Mouse (Mus musculus) midbrain, embryonic 13.5 days (tissue): Measurements from ENCODE around the gene Shroom4. TPM values are rescaled to one million over a fixed set of nuclear protein-coding genes. Genes with fewer than 3 reads are reported as not detected.

Experiments
- ATAC-seq: fragments of 200-750 bp; cut with Nextera tagmentation; 2 replicates; pipeline ENCODE4 v1.8.0; 2017; ENCODE audit warnings: mild to moderate bottlenecking, moderate TSS enrichment, moderate library complexity
- H3K27ac ChIP-seq: fragments of 300-500 bp; sonication (generic); 2 replicates; pipeline ENCODE4 v1.5.1; 2015; ENCODE audit warnings: inconsistent platforms, mild to moderate bottlenecking, moderate library complexity
- H3K27me3 ChIP-seq: fragments of 300-500 bp; sonication (generic); 2 replicates; pipeline ENCODE4 v1.6.1; 2015; ENCODE audit warnings: mild to moderate bottlenecking, inconsistent platforms
- H3K36me3 ChIP-seq: fragments of 300-500 bp; sonication (generic); 2 replicates; pipeline ENCODE4 v1.6.1; 2015; ENCODE audit warnings: mild to moderate bottlenecking, inconsistent platforms
- H3K4me1 ChIP-seq: fragments of 300-500 bp; sonication (generic); replicated peaks from 2 replicates; pipeline ENCODE4 v1.6.1; 2015; ENCODE audit warnings: inconsistent platforms
- H3K4me2 ChIP-seq: fragments of 300-500 bp; sonication (generic); replicated peaks from 2 replicates; pipeline ENCODE4 v1.6.1; 2015; ENCODE audit warnings: moderate library complexity, mild to moderate bottlenecking, inconsistent platforms
- H3K4me3 ChIP-seq: fragments of 300-500 bp; sonication (generic); replicated peaks from 2 replicates; pipeline ENCODE4 v1.5.1; 2015; ENCODE audit warnings: mild to moderate bottlenecking, inconsistent platforms
- H3K9ac ChIP-seq: fragments of 300-500 bp; sonication (generic); replicated peaks from 2 replicates; pipeline ENCODE4 v1.6.1; 2015; ENCODE audit warnings: mild to moderate bottlenecking, inconsistent platforms
- H3K9me3 ChIP-seq: fragments of 300-500 bp; sonication (generic); 2 replicates; pipeline ENCODE4 v1.6.1; 2016; ENCODE audit warnings: mild to moderate bottlenecking, inconsistent platforms
- WGBS: fragments of 180-500 bp; shearing (Covaris S2); methylation state at CpG from one replicate; pipeline ENCODE4 v1.1.7; 2015; 5-methylcytosine and 5-hydroxymethylcytosine counted together
- polyA plus RNA-seq: library from polyadenylated mRNA; unstranded; fragments of >200 nt; fragmentation: Nextera tagmentation; extraction: Ambion mirVana; gene quantifications from 2 replicates; pipeline ENCODE4 v1.2.1, GENCODE M21; 2015

Gene Shroom4
- polyA plus RNA-seq, 1 experiment from 2014 or later = 1.9 TPM

DNA sequence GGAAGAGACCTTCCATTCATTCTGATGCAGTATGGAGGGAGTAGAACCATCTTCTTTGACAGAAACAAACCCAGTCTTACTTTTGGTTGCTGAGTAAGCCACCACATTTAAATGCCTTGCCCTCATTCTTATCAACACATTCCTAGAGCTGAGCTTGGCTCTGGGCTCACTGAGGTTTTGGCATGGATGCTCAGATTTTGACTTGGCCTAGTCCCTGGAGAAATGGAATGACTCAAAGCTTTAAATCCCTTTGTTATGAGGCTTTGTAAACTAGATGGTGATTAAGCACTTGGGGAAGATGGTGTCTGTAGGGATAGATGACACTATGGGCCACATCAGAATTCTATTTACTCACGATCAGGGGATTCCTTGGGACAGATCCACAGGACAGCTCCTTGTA lies 102.2 kb downstream of the Shroom4 start:
- no peak overlapping the region for H3K27ac ChIP-seq
- WGBS = 61% methylated on average over 1 of the region's 1 CpGs
- no peaks in the 10 kb centered on the region for H3K27me3 ChIP-seq
- H3K36me3 ChIP-seq = no peaks in the 10 kb centered on the region
- ATAC-seq = no peak
- no peak overlapping the region for H3K9ac ChIP-seq
- no peaks in the 10 kb centered on the region for H3K9me3 ChIP-seq
- H3K4me2 ChIP-seq = no peak overlapping the region
- no peaks in the 10 kb centered on the region for H3K4me1 ChIP-seq
- H3K4me3 ChIP-seq = no peak overlapping the region

DNA sequence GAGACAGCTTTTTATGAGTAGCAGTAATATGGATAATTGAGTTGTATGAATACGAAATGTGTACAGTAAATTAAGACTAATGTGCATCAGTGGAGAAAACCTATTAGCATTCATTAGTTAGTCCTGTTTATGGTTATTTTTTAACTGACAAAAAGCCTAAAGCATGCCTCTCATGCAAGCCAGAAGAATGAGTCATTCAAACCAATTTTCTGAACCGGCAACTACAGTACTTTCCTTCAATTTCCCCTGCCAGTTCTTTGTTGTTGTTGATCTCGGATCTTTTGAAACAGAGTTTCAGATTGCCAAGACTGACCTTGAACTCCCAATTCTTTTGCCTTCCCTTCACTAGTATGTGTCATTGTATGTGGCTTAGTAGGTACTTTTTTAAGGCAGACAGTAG lies 117.6 kb downstream of the Shroom4 start:
- Histone ChIP-seq H3K27ac (no peak overlapping the region), H3K4me1 (no peaks in the 10 kb centered on the region), H3K36me3 (no peaks in the 10 kb centered on the region), H3K9me3 (no peaks in the 10 kb centered on the region), H3K27me3 (no peaks in the 10 kb centered on the region), H3K4me3 (no peak overlapping the region), H3K4me2 (no peak overlapping the region), H3K9ac (no peak overlapping the region)
- ATAC-seq = no peak
- WGBS = 79% methylated on average over 3 of the region's 3 CpGs

DNA sequence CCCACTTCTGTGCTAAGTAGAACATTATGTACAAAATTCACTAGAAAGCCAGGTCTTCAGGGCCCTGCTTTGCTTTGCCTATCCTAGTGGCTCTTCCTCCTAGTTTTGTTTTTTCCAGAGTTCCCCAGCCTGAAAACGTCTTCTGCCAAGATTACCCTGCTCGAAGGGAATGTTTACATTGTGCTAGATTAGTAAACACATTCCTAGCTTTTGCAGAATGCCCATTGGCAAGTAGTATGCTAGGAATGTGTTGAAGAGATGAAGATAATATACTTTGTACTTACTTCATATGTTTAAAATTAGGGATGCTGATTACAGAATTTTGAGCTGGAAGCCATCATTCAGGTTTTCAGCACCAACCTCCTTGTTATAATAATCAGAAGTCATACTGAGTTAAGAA lies 118.8 kb downstream of the Shroom4 start:
- WGBS = 78% methylated on average over 2 of the region's 2 CpGs
- Histone ChIP-seq H3K27me3 (no peaks in the 10 kb centered on the region), H3K9ac (no peak overlapping the region), H3K4me1 (no peaks in the 10 kb centered on the region), H3K4me3 (no peak overlapping the region), H3K9me3 (no peaks in the 10 kb centered on the region), H3K27ac (no peak overlapping the region), H3K4me2 (no peak overlapping the region), H3K36me3 (no peaks in the 10 kb centered on the region)
- ATAC-seq = no peak

DNA sequence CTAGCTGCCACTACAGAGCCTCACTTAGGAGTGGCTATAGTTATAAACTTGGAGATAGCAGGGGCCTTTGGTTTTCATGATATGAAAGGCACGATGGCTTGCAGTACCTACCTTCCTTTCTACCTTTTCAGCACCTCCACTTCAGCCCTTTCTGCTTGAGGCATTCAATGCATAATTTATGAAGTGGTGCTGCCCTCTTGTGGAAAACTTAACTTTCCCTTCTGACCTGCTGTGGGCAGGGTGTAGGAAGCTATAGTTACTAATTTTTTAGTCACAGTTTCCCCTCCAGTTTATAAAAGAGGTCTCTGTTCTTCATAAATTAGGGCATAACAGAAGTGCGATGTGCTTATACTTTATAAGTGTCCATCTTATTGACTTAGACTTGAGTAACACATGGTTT lies 123.3 kb downstream of the Shroom4 start:
- ATAC-seq = no peak
- H3K27ac ChIP-seq = no peak overlapping the region

DNA sequence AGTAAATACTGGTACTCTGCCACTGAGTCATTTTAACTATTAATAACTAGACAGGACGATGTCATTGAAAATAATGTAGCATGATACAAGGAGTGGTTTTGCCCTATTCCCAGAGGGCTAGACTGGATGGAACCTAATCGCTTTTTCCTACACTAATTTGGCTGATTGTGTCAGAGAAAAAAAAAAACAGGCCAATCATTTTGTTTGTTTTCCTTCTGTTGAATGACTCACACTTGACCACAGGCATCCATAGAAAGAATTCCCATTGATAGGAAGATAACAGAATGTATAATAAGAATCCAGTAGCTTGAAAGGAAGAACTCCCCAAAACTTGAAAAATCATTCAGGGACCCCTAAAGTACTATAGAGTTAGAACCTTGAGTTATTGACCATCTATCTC lies 137.0 kb downstream of the Shroom4 start:
- H3K27me3 ChIP-seq = no peaks in the 10 kb centered on the region

More for the DNA sequence above, 123.3 kb downstream of the Shroom4 start:
- Histone ChIP-seq H3K4me2 (no peak overlapping the region), H3K9me3 (no peaks in the 10 kb centered on the region), H3K9ac (no peak overlapping the region), H3K27me3 (no peaks in the 10 kb centered on the region), H3K4me1 (no peaks in the 10 kb centered on the region), H3K36me3 (no peaks in the 10 kb centered on the region), H3K4me3 (no peak overlapping the region)
- 74% methylated on average over 2 of the region's 2 CpGs for WGBS

DNA sequence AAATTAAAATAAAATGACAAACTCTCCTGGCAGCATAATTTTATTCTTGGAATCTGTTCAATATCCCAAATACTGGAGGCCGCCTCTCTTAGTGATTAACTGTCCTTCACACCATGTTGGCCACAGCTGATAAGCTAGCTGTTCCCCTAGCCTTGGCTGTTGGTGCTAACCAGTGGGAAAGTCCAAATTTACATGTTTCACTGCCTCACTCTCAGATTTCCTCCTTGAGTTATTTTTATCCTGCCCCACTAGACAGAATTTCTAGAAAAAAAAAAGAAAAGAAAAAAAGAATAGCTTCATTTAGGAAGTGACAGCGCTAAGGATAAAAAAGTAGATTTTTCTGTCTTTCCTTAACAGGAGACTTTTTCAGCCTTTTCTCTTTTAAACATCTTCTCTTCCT lies 138.0 kb downstream of the Shroom4 start:
- H3K4me1 ChIP-seq = no peaks in the 10 kb centered on the region
- H3K27ac ChIP-seq = no peak overlapping the region
- no peak overlapping the region for H3K4me2 ChIP-seq
- H3K9ac ChIP-seq = no peak overlapping the region
- WGBS = 85% methylated on average over 2 of the region's 2 CpGs
- no peak overlapping the region for H3K4me3 ChIP-seq
- H3K9me3 ChIP-seq = no peaks in the 10 kb centered on the region
- no peaks in the 10 kb centered on the region for H3K36me3 ChIP-seq
- no peak for ATAC-seq
- no peaks in the 10 kb centered on the region for H3K27me3 ChIP-seq

More for the DNA sequence above, 137.0 kb downstream of the Shroom4 start:
- 90% methylated on average over 2 of the region's 2 CpGs for WGBS
- H3K27ac ChIP-seq = no peak overlapping the region
- no peaks in the 10 kb centered on the region for H3K4me1 ChIP-seq
- ATAC-seq = no peak
- no peak overlapping the region for H3K4me2 ChIP-seq
- no peaks in the 10 kb centered on the region for H3K9me3 ChIP-seq
- no peaks in the 10 kb centered on the region for H3K36me3 ChIP-seq
- H3K4me3 ChIP-seq = no peak overlapping the region
- H3K9ac ChIP-seq = no peak overlapping the region

DNA sequence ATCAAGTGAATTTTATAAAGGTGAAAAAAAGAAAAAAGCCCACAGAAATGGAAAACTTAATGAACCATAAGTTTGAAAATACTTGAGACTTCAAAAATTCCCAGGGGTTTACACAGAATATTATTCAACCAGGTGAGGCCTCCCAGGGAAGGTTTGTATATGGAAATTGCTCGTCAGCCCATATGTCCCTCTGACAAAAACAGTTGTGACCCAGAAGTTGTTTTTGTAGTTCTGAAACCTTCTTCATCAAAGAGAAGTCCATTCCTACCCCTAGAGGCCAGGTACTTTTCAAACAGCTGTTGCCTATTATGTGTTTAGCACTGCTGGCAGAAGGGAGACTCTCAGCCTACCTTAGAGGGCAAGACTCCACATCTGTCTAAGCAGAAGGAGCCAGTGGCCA lies 165.4 kb downstream of the Shroom4 start:
- no peak for ATAC-seq
- Histone ChIP-seq H3K4me3 (no peak overlapping the region), H3K27ac (no peak overlapping the region), H3K9ac (no peak overlapping the region), H3K9me3 (no peaks in the 10 kb centered on the region), H3K4me1 (no peaks in the 10 kb centered on the region), H3K36me3 (no peaks in the 10 kb centered on the region), H3K4me2 (no peak overlapping the region), H3K27me3 (no peaks in the 10 kb centered on the region)
- 84% methylated on average over 1 of the region's 1 CpGs for WGBS

DNA sequence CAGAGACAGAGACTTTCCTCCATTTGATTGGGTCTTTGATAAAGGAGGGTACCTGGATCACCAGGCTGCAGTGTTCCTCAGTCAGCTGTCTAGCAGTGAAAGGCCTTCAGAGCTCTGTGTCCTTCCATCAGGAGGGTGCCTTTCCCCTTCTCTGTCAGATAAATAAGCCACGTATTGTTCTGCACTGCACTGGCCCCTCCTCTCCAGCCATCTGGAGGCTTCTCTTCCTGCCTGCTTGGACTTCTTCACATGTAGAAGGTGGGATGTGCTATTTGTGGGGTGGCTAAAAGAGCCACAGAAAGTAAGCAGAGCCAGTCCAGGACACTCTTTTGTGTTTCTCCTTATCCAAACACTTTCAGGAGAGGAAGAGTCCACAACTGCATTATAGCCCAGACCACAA lies 174.9 kb downstream of the Shroom4 start:
- 20% methylated on average over 1 of the region's 1 CpGs for WGBS
- ATAC-seq = no peak
- H3K4me3 ChIP-seq = no peak overlapping the region
- H3K27me3 ChIP-seq = no peaks in the 10 kb centered on the region
- H3K4me1 ChIP-seq = no peaks in the 10 kb centered on the region
- no peak overlapping the region for H3K4me2 ChIP-seq
- no peak overlapping the region for H3K9ac ChIP-seq
- H3K9me3 ChIP-seq = no peaks in the 10 kb centered on the region
- no peak overlapping the region for H3K27ac ChIP-seq
- no peaks in the 10 kb centered on the region for H3K36me3 ChIP-seq

DNA sequence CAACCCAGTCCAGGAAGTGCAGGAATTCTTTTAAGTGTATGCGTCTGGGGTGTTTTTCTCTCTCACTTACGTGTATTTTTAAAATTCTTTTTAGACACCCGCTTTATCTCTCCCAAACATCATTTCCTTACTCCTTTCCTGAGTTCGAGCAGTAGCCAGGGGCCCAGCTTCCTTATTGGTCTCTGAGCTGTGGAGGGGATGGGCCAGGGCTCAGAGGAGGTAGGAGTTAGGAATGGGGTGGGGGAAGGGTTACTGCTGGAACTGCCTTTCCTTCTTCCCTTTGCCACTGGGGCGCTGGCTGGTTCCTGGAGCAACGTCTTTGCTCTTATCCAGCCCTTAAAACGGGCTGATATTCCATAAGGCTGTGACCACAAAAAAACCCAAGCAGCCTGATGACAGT lies 177.3 kb downstream of the Shroom4 start:
- Histone ChIP-seq H3K9ac (no peak overlapping the region), H3K36me3 (no peaks in the 10 kb centered on the region), H3K4me3 (no peak overlapping the region), H3K4me2 (no peak overlapping the region), H3K27ac (no peak overlapping the region), H3K4me1 (no peaks in the 10 kb centered on the region), H3K27me3 (no peaks in the 10 kb centered on the region), H3K9me3 (no peaks in the 10 kb centered on the region)
- 41% methylated on average over 7 of the region's 7 CpGs for WGBS
- ATAC-seq = no peak

DNA sequence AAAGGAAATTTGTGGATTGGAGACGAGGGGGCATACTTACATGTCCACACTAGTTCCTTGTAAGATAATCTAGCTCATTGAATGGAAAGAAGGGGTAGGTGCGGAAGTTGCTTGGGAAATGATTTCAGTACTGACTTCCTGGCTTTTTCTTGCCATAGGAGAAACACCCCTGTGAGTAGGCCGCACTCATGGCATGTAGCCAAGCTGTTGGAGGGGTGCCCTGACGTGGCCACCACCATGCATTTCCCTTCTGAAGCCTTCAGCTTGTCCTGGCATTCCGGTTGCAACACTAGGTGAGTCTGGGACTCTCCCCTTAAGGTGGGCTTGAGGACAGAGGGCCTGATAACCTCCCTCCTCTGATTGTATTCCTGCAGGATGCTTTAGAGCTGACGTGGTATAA lies 181.0 kb downstream of the Shroom4 start:
- H3K4me3 ChIP-seq = no peak overlapping the region
- no peaks in the 10 kb centered on the region for H3K9me3 ChIP-seq
- H3K27me3 ChIP-seq = no peaks in the 10 kb centered on the region
- H3K9ac ChIP-seq = no peak overlapping the region
- no peak overlapping the region for H3K4me2 ChIP-seq
- H3K36me3 ChIP-seq = peaks cover 7% of the 10 kb centered on the region; the same call in 1 of the 2 replicates
- H3K4me1 ChIP-seq = no peaks in the 10 kb centered on the region
- no peak for ATAC-seq
- 79% methylated on average over 6 of the region's 6 CpGs for WGBS
- no peak overlapping the region for H3K27ac ChIP-seq

DNA sequence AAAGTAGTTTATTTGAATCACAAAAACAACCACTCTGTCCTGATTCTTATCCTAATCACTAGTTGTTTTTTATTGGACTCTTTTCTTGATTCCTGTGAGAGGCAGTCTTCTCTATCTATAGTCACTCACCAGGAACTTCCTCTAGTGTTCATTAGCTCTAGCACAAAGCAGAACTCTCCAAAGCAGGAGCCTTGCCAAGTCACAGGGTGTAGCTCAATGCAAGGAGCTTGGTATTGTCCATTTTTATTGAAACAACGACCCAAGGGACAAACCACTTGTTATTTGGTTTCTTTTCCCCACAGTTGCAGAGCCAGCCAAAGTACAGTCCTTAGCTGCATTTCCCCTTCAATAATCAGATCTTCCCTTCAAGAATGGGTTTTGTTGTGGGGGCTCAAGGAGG lies 181.5 kb downstream of the Shroom4 start:
- Histone ChIP-seq H3K4me2 (no peak overlapping the region), H3K9me3 (no peaks in the 10 kb centered on the region), H3K4me3 (no peak overlapping the region), H3K27ac (no peak overlapping the region), H3K9ac (no peak overlapping the region), H3K36me3 (peaks cover 7% of the 10 kb centered on the region; the same call in 1 of the 2 replicates), H3K4me1 (no peaks in the 10 kb centered on the region), H3K27me3 (no peaks in the 10 kb centered on the region)
- WGBS = 68% methylated on average over 1 of the region's 1 CpGs
- no peak for ATAC-seq

DNA sequence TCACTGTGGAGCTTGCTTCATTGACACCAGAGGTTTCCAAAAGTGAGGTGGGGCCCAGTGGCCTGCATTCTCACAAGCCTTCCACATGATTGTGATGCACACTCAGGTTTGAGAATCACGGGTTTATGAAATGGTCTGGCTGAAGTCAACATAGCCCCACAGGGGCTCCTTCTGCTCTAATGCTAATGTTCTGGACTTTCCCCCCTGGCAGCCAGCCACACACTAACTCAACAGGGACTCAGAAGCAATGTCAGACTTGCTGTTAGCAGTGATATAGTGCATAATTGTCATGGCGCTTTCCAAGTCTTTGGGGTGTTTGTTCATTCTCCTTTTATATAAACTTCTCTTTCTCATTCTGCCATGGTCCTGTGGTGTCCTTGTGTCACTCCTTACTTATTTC lies 183.0 kb downstream of the Shroom4 start:
- no peaks in the 10 kb centered on the region for H3K27me3 ChIP-seq
- H3K9ac ChIP-seq = no peak overlapping the region
- H3K27ac ChIP-seq = no peak overlapping the region
- no peak overlapping the region for H3K4me3 ChIP-seq
- no peak overlapping the region for H3K4me2 ChIP-seq
- ATAC-seq = no peak
- H3K9me3 ChIP-seq = no peaks in the 10 kb centered on the region
- peaks cover 7% of the 10 kb centered on the region; the same call in 1 of the 2 replicates for H3K36me3 ChIP-seq
- no peaks in the 10 kb centered on the region for H3K4me1 ChIP-seq
- WGBS = 90% methylated on average over 2 of the region's 2 CpGs

DNA sequence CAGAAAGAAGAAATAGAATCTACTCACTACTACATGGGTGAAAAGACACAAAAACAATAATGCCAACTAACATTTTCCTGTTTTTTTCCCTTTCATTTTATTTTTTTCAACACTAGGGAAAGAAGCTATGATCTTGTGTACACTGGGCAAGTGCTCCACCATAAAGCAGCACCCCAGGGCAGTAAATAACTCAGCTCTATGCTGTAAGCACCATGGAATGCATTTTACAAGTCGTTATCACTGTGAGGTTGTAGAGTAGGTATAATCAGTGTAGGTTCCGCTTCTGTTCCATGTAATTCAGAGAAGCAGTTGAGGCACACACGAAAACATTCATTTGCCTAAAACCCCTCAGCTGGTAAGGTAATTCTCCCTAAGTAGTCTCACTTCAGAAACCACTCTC lies 194.5 kb downstream of the Shroom4 start:
- no peaks in the 10 kb centered on the region for H3K36me3 ChIP-seq
- no peak overlapping the region for H3K9ac ChIP-seq
- ATAC-seq = no peak
- no peak overlapping the region for H3K27ac ChIP-seq
- no peak overlapping the region for H3K4me2 ChIP-seq
- WGBS = 90% methylated on average over 3 of the region's 3 CpGs
- no peaks in the 10 kb centered on the region for H3K9me3 ChIP-seq
- no peaks in the 10 kb centered on the region for H3K4me1 ChIP-seq
- no peaks in the 10 kb centered on the region for H3K27me3 ChIP-seq
- no peak overlapping the region for H3K4me3 ChIP-seq
